In genomic region chr12:102769000-102769399, GRCm38 (mm10) we compare ENCODE assay signal across 19 mouse cellular contexts. TPM values are rescaled to one million over a fixed set of nuclear protein-coding genes. Genes with fewer than 3 reads are reported as not detected.
DNase-seq lines count a peak whose midpoint lies in the region; ATAC-seq and TF ChIP-seq lines count a peak whose summit lies in the region.
"Had no signal": no experiment of that assay in that cellular context is flagged by ENCODE, and none has a peak within 500 bp of the region (broad histone marks: within the 10 kb centered on the region; RNA-seq: fewer than 3 reads in every experiment).

No protein-coding gene starts in this region.

- peaks cover 79% of the 10 kb centered on the region for H3K36me3 ChIP-seq in liver, embryonic 14.5 days (replicated peaks; ENCODE audit: control insufficient read depth, insufficient read depth, low read depth)
- peaks cover 95% of the 10 kb centered on the region for H3K36me3 ChIP-seq in liver, embryonic 12.5 days

- no peak overlapping the region for H3K9ac ChIP-seq in liver, embryonic 14.5 days (replicated peaks)
- no peak overlapping the region for H3K9ac ChIP-seq in liver, embryonic 12.5 days
- H3K9ac ChIP-seq: forebrain, embryonic 12.5 days had no signal

- TF ChIP-seq CTCF in gastrocnemius, adult 2 months (IDR thresholded peaks at IDR 0.05), result peak; percentile 26; the same call in 1 of the 2 replicates
- TF ChIP-seq CTCF in liver, embryonic 14.5 days (IDR thresholded peaks at IDR 0.05; ENCODE audit: low read depth), result peak; percentile 48; the same call in 1 of the 2 replicates

- ATAC-seq in liver, embryonic 14.5 days (ENCODE audit: insufficient read depth), result no peak
- ATAC-seq in liver, embryonic 12.5 days, result no peak
- ATAC-seq in erythroblast, adult 5-6 weeks (replicated peaks; ENCODE audit: low FRiP score, poor library complexity, severe bottlenecking), result 0 out of 2 replicates have a peak, but pooled peaks have one; percentile 42
- ATAC-seq: activated CD4-positive, CD25-positive, alpha-beta regulatory T cell, adult 4 months had no signal

- DNase-seq in gastrocnemius, adult 2 months, result no peak
- no peak for DNase-seq in gastrocnemius, postnatal 25 days
- DNase-seq in liver, embryonic 14.5 days (ENCODE audit: low read depth in 3 of 3, low spot score in 3 of 3), result no peak
- DNase-seq in 416B (ENCODE audit: low read depth), result peak; percentile 39
- DNase-seq in embryo, embryonic 10 days (ENCODE audit: low spot score), result no peak
- no peak for DNase-seq in cerebellum, adult 8-10 months
- DNase-seq: cerebellum, adult 9-11 months; gastrocnemius, postnatal 14 days; right cerebral cortex, postnatal 4 days had no signal

- H3K9me3 ChIP-seq in liver, embryonic 14.5 days (ENCODE audit: control insufficient read depth, low read length), result no peaks in the 10 kb centered on the region
- H3K9me3 ChIP-seq in liver, embryonic 12.5 days (replicated peaks), result peaks cover 4% of the 10 kb centered on the region; the same call in 1 of the 2 replicates
- H3K9me3 ChIP-seq: forebrain, embryonic 12.5 days had no signal

- intact Hi-C loops in gastrocnemius, adult 2 months (cut with DNase I), result no loop called here

- H3K27ac ChIP-seq in gastrocnemius, adult 2 months, result no peak overlapping the region
- no peak overlapping the region for H3K27ac ChIP-seq in liver, embryonic 14.5 days
- H3K27ac ChIP-seq in liver, embryonic 12.5 days, result no peak overlapping the region
- H3K27ac ChIP-seq: forebrain, embryonic 12.5 days had no signal

- H3K4me3 ChIP-seq in gastrocnemius, adult 2 months, result no peak overlapping the region
- H3K4me3 ChIP-seq in liver, embryonic 14.5 days (ENCODE audit: insufficient read depth in 1 of 2, low read depth in 2 of 2, low read length in 2 of 2), result no peak overlapping the region
- no peak overlapping the region for H3K4me3 ChIP-seq in liver, embryonic 12.5 days
- H3K4me3 ChIP-seq: forebrain, embryonic 12.5 days had no signal

- no peak for TF ChIP-seq EP300 in liver, embryonic 14.5 days (IDR thresholded peaks at IDR 0.05; ENCODE audit: low read depth)

- H3K4me1 ChIP-seq in liver, embryonic 14.5 days (replicated peaks; ENCODE audit: control insufficient read depth in 2 of 2, insufficient read depth in 2 of 2, low read length in 1 of 2), result no peaks in the 10 kb centered on the region; a peak in 1 of 4 replicates
- H3K4me1 ChIP-seq in liver, embryonic 12.5 days, result 0 out of 2 replicates have a peak, but pooled peaks cover under 1% of the 10 kb centered on the region
- H3K4me1 ChIP-seq: forebrain, embryonic 12.5 days had no signal

- WGBS in liver, embryonic 14.5 days (ENCODE audit: insufficient replicate concordance), result 79% methylated on average over 4 of the region's 4 CpGs
- WGBS in liver, embryonic 12.5 days (ENCODE audit: insufficient replicate concordance), result 85% methylated on average over 4 of the region's 4 CpGs

- H3K27me3 ChIP-seq in liver, embryonic 14.5 days (ENCODE audit: control insufficient read depth, insufficient read depth, low read length), result no peaks in the 10 kb centered on the region
- no peaks in the 10 kb centered on the region for H3K27me3 ChIP-seq in liver, embryonic 12.5 days (replicated peaks)
- H3K27me3 ChIP-seq: forebrain, embryonic 12.5 days had no signal

- no peak overlapping the region for H3K4me2 ChIP-seq in liver, embryonic 14.5 days (ENCODE audit: low read depth)
- H3K4me2 ChIP-seq in liver, embryonic 12.5 days, result no peak overlapping the region
- H3K4me2 ChIP-seq: forebrain, embryonic 12.5 days had no signal

RNA-seq across cellular contexts. Expression of gene Gm20604, which starts 10.5 kb away (rescaled TPM):
- 1 to 10 TPM; 1.9 to 3.7 TPM for total RNA-seq in gastrocnemius, adult 2 months (2021)
- total RNA-seq in gastrocnemius, postnatal 25 days (2021), result 1 to 10 TPM; 2.6 to 3.3 TPM
- polyA plus RNA-seq in liver, embryonic 14.5 days (2012; rRNA removed), result 3.7 and 6.1 TPM in 2 replicates
- polyA plus RNA-seq in liver, embryonic 14.5 days (2014; fragmentation: Nextera tagmentation; extraction: Ambion mirVana), result 8.1 and 9.3 TPM in 2 replicates
- polyA plus RNA-seq in liver, embryonic 12.5 days (2016; fragmentation: Nextera tagmentation; extraction: Ambion mirVana), result 11.8 and 12.4 TPM in 2 replicates
- total RNA-seq in erythroblast, adult 5-6 weeks (2015; ENCODE audit: low replicate concordance), result 5.2 and 6.1 TPM in 2 replicates
- total RNA-seq in erythroblast, adult 5-6 weeks (2017; ENCODE audit: low replicate concordance), result 1.2 and 3.2 TPM in 2 replicates

RNA-seq across cellular contexts. Expression of gene Ubr7, which starts 11.2 kb away (rescaled TPM):
- total RNA-seq in gastrocnemius, adult 2 months (2021), result 10 to 100 TPM; 14.1 to 15.6 TPM
- total RNA-seq in gastrocnemius, postnatal 25 days (2021), result 10 to 100 TPM; 12.8 to 13.1 TPM
- 11.4 and 16.1 TPM in 2 replicates for polyA plus RNA-seq in liver, embryonic 14.5 days (2012; rRNA removed)
- 25.3 and 25.7 TPM in 2 replicates for polyA plus RNA-seq in liver, embryonic 14.5 days (2014; fragmentation: Nextera tagmentation; extraction: Ambion mirVana)
- 32.1 and 32.4 TPM in 2 replicates for polyA plus RNA-seq in liver, embryonic 12.5 days (2016; fragmentation: Nextera tagmentation; extraction: Ambion mirVana)
- total RNA-seq in erythroblast, adult 5-6 weeks (2015; ENCODE audit: low replicate concordance), result 5.6 and 12.5 TPM in 2 replicates
- total RNA-seq in erythroblast, adult 5-6 weeks (2017; ENCODE audit: low replicate concordance), result 15.2 and 18.3 TPM in 2 replicates

RNA-seq across cellular contexts. Expression of gene Gon7, which starts 11.4 kb away (rescaled TPM):
- total RNA-seq in gastrocnemius, adult 2 months (2021), result 10 to 100 TPM in 1 of 2 experiments, 1 to 10 TPM in 1; 7.7 to 11.3 TPM
- 10 to 100 TPM in 1 of 2 experiments, 1 to 10 TPM in 1; 6.5 to 10.1 TPM for total RNA-seq in gastrocnemius, postnatal 25 days (2021)
- polyA plus RNA-seq in liver, embryonic 14.5 days (2012; rRNA removed), result 4.0 and 6.9 TPM in 2 replicates
- polyA plus RNA-seq in liver, embryonic 14.5 days (2014; fragmentation: Nextera tagmentation; extraction: Ambion mirVana), result 9.3 and 10.8 TPM in 2 replicates
- polyA plus RNA-seq in liver, embryonic 12.5 days (2016; fragmentation: Nextera tagmentation; extraction: Ambion mirVana), result 20.6 and 23.2 TPM in 2 replicates
- total RNA-seq in erythroblast, adult 5-6 weeks (2015; ENCODE audit: low replicate concordance), result 5.0 and 9.6 TPM in 2 replicates
- total RNA-seq in erythroblast, adult 5-6 weeks (2017; ENCODE audit: low replicate concordance), result 2.5 and 13.1 TPM in 2 replicates

RNA-seq across cellular contexts. Expression of gene Gm28051, which starts 11.4 kb away (rescaled TPM):
- total RNA-seq in gastrocnemius, adult 2 months (2021), result not detected
- total RNA-seq in gastrocnemius, postnatal 25 days (2021), result not detected
- polyA plus RNA-seq in liver, embryonic 14.5 days (2012; rRNA removed), result not detected in 2 replicates
- not detected in 2 replicates for polyA plus RNA-seq in liver, embryonic 14.5 days (2014; fragmentation: Nextera tagmentation; extraction: Ambion mirVana)
- polyA plus RNA-seq in liver, embryonic 12.5 days (2016; fragmentation: Nextera tagmentation; extraction: Ambion mirVana), result 0.48 TPM in 1 of 2 replicates, not detected in the other
- not detected in 2 replicates for total RNA-seq in erythroblast, adult 5-6 weeks (2015; ENCODE audit: low replicate concordance)
- not detected in 2 replicates for total RNA-seq in erythroblast, adult 5-6 weeks (2017; ENCODE audit: low replicate concordance)
- total RNA-seq: gastrocnemius, postnatal 14 days; left cerebral cortex, adult 8-10 months had no signal
- polyA plus RNA-seq: activated CD4-positive, CD25-positive, alpha-beta regulatory T cell, adult 4 months; embryonic facial prominence, embryonic 11.5 days; forebrain, embryonic 12.5 days; heart, embryonic 16.5 days; intestine, embryonic 14.5 days; liver, embryonic 16.5 days; urinary bladder, adult 2 months had no signal

RNA-seq across cellular contexts. Expression of gene Tmem251, which starts 25.4 kb away (rescaled TPM):
- 1 to 10 TPM; 2.3 to 3.5 TPM for total RNA-seq in gastrocnemius, adult 2 months (2021)
- total RNA-seq in gastrocnemius, postnatal 25 days (2021), result 1 to 10 TPM; 1.8 to 2.9 TPM
- 2.0 TPM in 2 replicates for polyA plus RNA-seq in liver, embryonic 14.5 days (2012; rRNA removed)
- polyA plus RNA-seq in liver, embryonic 14.5 days (2014; fragmentation: Nextera tagmentation; extraction: Ambion mirVana), result 6.6 and 6.7 TPM in 2 replicates
- polyA plus RNA-seq in liver, embryonic 12.5 days (2016; fragmentation: Nextera tagmentation; extraction: Ambion mirVana), result 11.5 and 12.3 TPM in 2 replicates
- 4.4 and 4.6 TPM in 2 replicates for total RNA-seq in erythroblast, adult 5-6 weeks (2015; ENCODE audit: low replicate concordance)
- total RNA-seq in erythroblast, adult 5-6 weeks (2017; ENCODE audit: low replicate concordance), result 5.5 and 10.3 TPM in 2 replicates
